Comparison of ENCODE assay signal across 9 mouse cellular contexts in the genomic region with DNA sequence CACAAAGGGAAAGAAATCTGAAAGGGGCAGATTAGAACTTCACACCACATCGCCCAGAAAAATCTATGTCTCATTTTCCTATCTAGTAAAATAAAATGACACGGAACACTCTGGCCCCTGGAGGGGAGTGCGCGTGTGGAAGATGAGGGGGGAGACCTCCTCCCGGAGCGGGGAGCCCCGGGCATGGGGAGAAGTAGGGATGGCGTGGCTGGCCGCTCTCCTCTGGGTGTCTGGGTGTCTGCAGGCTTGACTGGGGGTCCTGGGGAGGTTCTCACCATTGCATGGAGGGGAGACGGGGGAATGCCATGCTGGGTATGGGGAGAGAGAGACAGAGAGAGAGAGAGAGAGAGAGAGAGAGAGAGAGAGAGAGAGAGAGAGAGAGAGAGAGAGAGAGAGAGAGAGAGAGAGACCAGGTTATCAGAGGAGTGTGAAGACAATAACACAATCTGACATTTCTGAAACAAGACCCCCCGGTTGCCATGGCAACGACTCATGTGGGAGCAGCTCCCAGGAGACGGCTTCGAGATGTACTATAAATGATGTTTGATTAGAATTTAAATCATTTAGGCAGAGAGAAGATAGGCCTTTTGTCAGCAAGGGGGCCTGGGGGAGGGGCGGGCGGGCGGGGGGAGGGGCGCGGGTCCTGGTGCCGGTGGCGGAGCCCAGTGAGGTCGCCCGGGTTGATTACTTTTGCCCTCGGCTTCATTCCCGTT.
DNase-seq lines count a peak whose midpoint lies in the region; ATAC-seq lines count a peak whose summit lies in the region.
"Had no signal": no experiment of that assay in that cellular context is flagged by ENCODE, and none has a peak within 500 bp of the region (broad histone marks: within the 10 kb centered on the region; RNA-seq: fewer than 3 reads in every experiment).

No protein-coding gene starts in this region.

- H3K4me2 ChIP-seq in midbrain, embryonic 14.5 days (ENCODE audit: low read length): peak overlapping the region; percentile 52

- H3K9ac ChIP-seq in midbrain, embryonic 14.5 days (replicated peaks; ENCODE audit: low read length): peak overlapping the region; percentile 38; the same call in 1 of the 2 replicates

- peaks cover 56% of the 10 kb centered on the region for H3K4me1 ChIP-seq in hindbrain, embryonic 10.5 days (replicated peaks)
- H3K4me1 ChIP-seq in midbrain, embryonic 14.5 days (ENCODE audit: control insufficient read depth, insufficient read depth, low read length): peaks cover 31% of the 10 kb centered on the region

- H3K9me3 ChIP-seq in hindbrain, embryonic 10.5 days: no peaks in the 10 kb centered on the region
- H3K9me3 ChIP-seq in midbrain, embryonic 14.5 days (ENCODE audit: control insufficient read depth, low read length): no peaks in the 10 kb centered on the region

- peak; percentile 70 for ATAC-seq in midbrain, embryonic 14.5 days (ENCODE audit: low FRiP score, low TSS enrichment)

- H3K27ac ChIP-seq in hindbrain, embryonic 10.5 days: peak overlapping the region; percentile 84
- peak overlapping the region; percentile 94 for H3K27ac ChIP-seq in midbrain, embryonic 14.5 days (replicated peaks; ENCODE audit: low read depth, low read length)

- peaks cover 90% of the 10 kb centered on the region for H3K27me3 ChIP-seq in hindbrain, embryonic 10.5 days (ENCODE audit: insufficient read depth, poor library complexity, severe bottlenecking)
- 0 out of 2 replicates have a peak, but pooled peaks cover 9% of the 10 kb centered on the region for H3K27me3 ChIP-seq in midbrain, embryonic 14.5 days (ENCODE audit: control insufficient read depth, insufficient read depth, low read length)

- no peaks in the 10 kb centered on the region for H3K36me3 ChIP-seq in hindbrain, embryonic 10.5 days
- H3K36me3 ChIP-seq in midbrain, embryonic 14.5 days (ENCODE audit: control insufficient read depth, insufficient read depth, low read length): no peaks in the 10 kb centered on the region

- DNase-seq in kidney, postnatal 4 days: peak; percentile 26 to 46
- no peak for DNase-seq in kidney, adult 9 months
- DNase-seq in embryo, embryonic 9.5 days (ENCODE audit: extremely low spot score): peak; percentile 65
- DNase-seq in hindbrain, embryonic 10.5 days (ENCODE audit: low spot score): peak; percentile 80
- DNase-seq in midbrain, embryonic 14.5 days: peak; percentile 98
- DNase-seq in left cerebral cortex, adult 9 months (ENCODE audit: low spot score in 2 of 2): no peak
- DNase-seq in urinary bladder, postnatal 25 days (ENCODE audit: low spot score): no peak
- no peak for DNase-seq in gastrocnemius, adult 8-10 months (ENCODE audit: low spot score in 2 of 2)
- DNase-seq: heart, postnatal 4 days had no signal

- H3K4me3 ChIP-seq in hindbrain, embryonic 10.5 days: peak overlapping the region; percentile 48
- H3K4me3 ChIP-seq in midbrain, embryonic 14.5 days (replicated peaks; ENCODE audit: low read depth, low read length): no peak overlapping the region; the same call in 1 of the 2 replicates

- WGBS in hindbrain, embryonic 10.5 days: 5% methylated on average over 25 of the region's 25 CpGs
- under 1% methylated on average over 25 of the region's 25 CpGs for WGBS in midbrain, embryonic 14.5 days

Comparison
In these comparisons a context has a peak if more than half of its experiments do, and no peak if none do; other contexts are left out.
1. DNase-seq: peak in kidney, postnatal 4 days (2 of 2), embryo, embryonic 9.5 days (single experiment), hindbrain, embryonic 10.5 days (single experiment) and midbrain, embryonic 14.5 days (single experiment); none in kidney, adult 9 months (single experiment), left cerebral cortex, adult 9 months (0 of 2), urinary bladder, postnatal 25 days (single experiment) and gastrocnemius, adult 8-10 months (0 of 2).